Mouse (Mus musculus): ENCODE data around the gene Ttll9. TPM values are rescaled to one million over a fixed set of nuclear protein-coding genes. Genes with fewer than 3 reads are reported as not detected.

Gene Ttll9
- polyA plus RNA-seq, 1 experiment from 2014 or later: 5.3 TPM

Other genes starting within 250 kb of the Ttll9 start
- gene Id1, start 226.2 kb upstream of the Ttll9 start, polyA plus RNA-seq (2014; fragmentation: Nextera tagmentation; extraction: Ambion mirVana): 33.5 and 38.8 TPM in 2 replicates
- gene Cox4i2, start 208.3 kb upstream of the Ttll9 start, polyA plus RNA-seq (2014; fragmentation: Nextera tagmentation; extraction: Ambion mirVana): 5.4 and 5.6 TPM in 2 replicates
- 171 and 208 TPM in 2 replicates for gene Bcl2l1, start 130.8 kb upstream of the Ttll9 start, polyA plus RNA-seq (2014; fragmentation: Nextera tagmentation; extraction: Ambion mirVana)
- 14.2 and 27.5 TPM in 2 replicates for gene Tpx2, start 114.5 kb upstream of the Ttll9 start, polyA plus RNA-seq (2014; fragmentation: Nextera tagmentation; extraction: Ambion mirVana)
- not detected in 2 replicates for gene Mylk2, start 51.1 kb upstream of the Ttll9 start, polyA plus RNA-seq (2014; fragmentation: Nextera tagmentation; extraction: Ambion mirVana)
- 2.8 and 4.7 TPM in 2 replicates for gene Foxs1, start 29.3 kb upstream of the Ttll9 start, polyA plus RNA-seq (2014; fragmentation: Nextera tagmentation; extraction: Ambion mirVana)
- gene Dusp15, start 10.8 kb upstream of the Ttll9 start, polyA plus RNA-seq (2014; fragmentation: Nextera tagmentation; extraction: Ambion mirVana): 7.3 and 16.7 TPM in 2 replicates
- gene Pdrg1, start 52.9 kb downstream of the Ttll9 start, polyA plus RNA-seq (2014; fragmentation: Nextera tagmentation; extraction: Ambion mirVana): 117 and 177 TPM in 2 replicates
- 1.0 and 2.1 TPM in 2 replicates for gene Xkr7, start 69.4 kb downstream of the Ttll9 start, polyA plus RNA-seq (2014; fragmentation: Nextera tagmentation; extraction: Ambion mirVana)
- gene Ccm2l, start 103.5 kb downstream of the Ttll9 start, polyA plus RNA-seq (2014; fragmentation: Nextera tagmentation; extraction: Ambion mirVana): 1.5 and 2.0 TPM in 2 replicates
- gene Hck, start 146.0 kb downstream of the Ttll9 start, polyA plus RNA-seq (2014; fragmentation: Nextera tagmentation; extraction: Ambion mirVana): 1.4 and 2.3 TPM in 2 replicates
- 80.1 and 89.8 TPM in 2 replicates for gene Tm9sf4, start 198.8 kb downstream of the Ttll9 start, polyA plus RNA-seq (2014; fragmentation: Nextera tagmentation; extraction: Ambion mirVana)

All from midbrain, embryonic 14.5 days (tissue).